Mouse (Mus musculus): Measurements from ENCODE around the gene Natd1.

Gene Natd1

GRCm38 (mm10) chr11:60931869-60932481, 17.4 kb upstream of the Natd1 start, which contains the start of gene Map2k3:
Map2k3 (plus strand) TSS chr11:60932033.
- CTCF ChIA-PET = no interaction called here

- CTCF ChIA-PET = interaction anchor here (1.1 kb wide), 1 partner anchor 44 kb away, joined by 6 read pairs; no protein-coding TSS in a partner anchor
Observed at GRCm38 (mm10) chr11:60931282-60931868, 16.8 kb upstream of the Natd1 start.

GRCm38 (mm10) chr11:60930724-60931281, 16.3 kb upstream of the Natd1 start:
- CTCF ChIA-PET = interaction anchor here (0.8 to 1.1 kb wide), 3 partner anchors 44 to 232 kb away, joined by 3 to 7 read pairs (median 6); partner anchors contain the start of gene Llgl1

- CTCF ChIA-PET = no interaction called here
Observed at GRCm38 (mm10) chr11:60927264-60927663, 12.7 kb upstream of the Natd1 start.

GRCm38 (mm10) chr11:60924981-60925380, 10.4 kb upstream of the Natd1 start:
- CTCF ChIA-PET = no interaction called here

GRCm38 (mm10) chr11:60924498-60924897, 9.9 kb upstream of the Natd1 start:
- CTCF ChIA-PET = no interaction called here

- CTCF ChIA-PET = interaction anchor here (0.7 kb wide), 1 partner anchor 59 kb away, joined by 3 read pairs; no protein-coding TSS in a partner anchor
Observed at GRCm38 (mm10) chr11:60922964-60923363, 8.4 kb upstream of the Natd1 start.

GRCm38 (mm10) chr11:60922195-60922594, 7.6 kb upstream of the Natd1 start:
- CTCF ChIA-PET = no interaction called here

GRCm38 (mm10) chr11:60920021-60920420, 5.5 kb upstream of the Natd1 start:
- CTCF ChIA-PET = no interaction called here

- CTCF ChIA-PET = no interaction called here
Observed at GRCm38 (mm10) chr11:60915201-60915600, 651 bp upstream of the Natd1 start.

- CTCF ChIA-PET = no interaction called here
Observed at GRCm38 (mm10) chr11:60913301-60914196, 1.0 kb downstream of the Natd1 start.

GRCm38 (mm10) chr11:60912525-60912973, 2.0 kb downstream of the Natd1 start:
- CTCF ChIA-PET = no interaction called here

- CTCF ChIA-PET = no interaction called here
Observed at GRCm38 (mm10) chr11:60909626-60910025, 4.9 kb downstream of the Natd1 start.

- CTCF ChIA-PET = no interaction called here
Observed at GRCm38 (mm10) chr11:60908073-60908472, 6.5 kb downstream of the Natd1 start.

GRCm38 (mm10) chr11:60906449-60906848, 8.1 kb downstream of the Natd1 start:
- CTCF ChIA-PET = no interaction called here

GRCm38 (mm10) chr11:60905407-60906120, 9.0 kb downstream of the Natd1 start:
- CTCF ChIA-PET = no interaction called here

- CTCF ChIA-PET = interaction anchor here (0.6 kb wide), 1 partner anchor 1634 kb away, joined by 3 read pairs; no protein-coding TSS in a partner anchor
Observed at GRCm38 (mm10) chr11:60903661-60904061, 10.9 kb downstream of the Natd1 start.

GRCm38 (mm10) chr11:60902486-60902885, 12.1 kb downstream of the Natd1 start:
- CTCF ChIA-PET = no interaction called here

- CTCF ChIA-PET = no interaction called here
Observed at GRCm38 (mm10) chr11:60902001-60902400, 12.5 kb downstream of the Natd1 start.

GRCm38 (mm10) chr11:60895915-60896314, 18.6 kb downstream of the Natd1 start:
- CTCF ChIA-PET = interaction anchor here (0.6 kb wide), 1 partner anchor 1940 kb away, joined by 3 read pairs; no protein-coding TSS in a partner anchor

GRCm38 (mm10) chr11:60890744-60891143, 23.8 kb downstream of the Natd1 start:
- CTCF ChIA-PET = interaction anchor here (0.7 kb wide), 1 partner anchor 1604 kb away, joined by 7 read pairs; no protein-coding TSS in a partner anchor
